Mouse (Mus musculus) liver, embryonic 14 days (tissue): ENCODE results near the gene Gm904. TPM values are rescaled to one million over a fixed set of nuclear protein-coding genes. Genes with fewer than 3 reads are reported as not detected.

Source experiments
- polyA plus RNA-seq: library from polyadenylated mRNA; depleted of rRNA; stranded (reverse); fragments of >200 nt; gene quantifications from 2 replicates; pipeline ENCODE4 v1.2.3, GENCODE M21; 2012; rRNA removed

Gene Gm904
- polyA plus RNA-seq, result not detected in 2 replicates

GRCm38 (mm10) chr13:50642928-50643327 lies at the start of gene Gm904:
Gene Gm904 (plus strand): TSS chr13:50643228.

Other genes starting within 250 kb of the Gm904 start
- gene Fbxw17, start 225.4 kb upstream of the Gm904 start, polyA plus RNA-seq, result 2.0 and 2.8 TPM in 2 replicates
- not detected in 2 replicates for gene Gm47429, start 199.3 kb upstream of the Gm904 start, polyA plus RNA-seq
- gene Nutm2, start 175.9 kb upstream of the Gm904 start, polyA plus RNA-seq, result not detected in 2 replicates
- gene Gm8765, start 55.1 kb downstream of the Gm904 start, polyA plus RNA-seq, result not detected in 2 replicates